Mouse (Mus musculus): ENCODE measurements around the gene Syt9.

DNA sequence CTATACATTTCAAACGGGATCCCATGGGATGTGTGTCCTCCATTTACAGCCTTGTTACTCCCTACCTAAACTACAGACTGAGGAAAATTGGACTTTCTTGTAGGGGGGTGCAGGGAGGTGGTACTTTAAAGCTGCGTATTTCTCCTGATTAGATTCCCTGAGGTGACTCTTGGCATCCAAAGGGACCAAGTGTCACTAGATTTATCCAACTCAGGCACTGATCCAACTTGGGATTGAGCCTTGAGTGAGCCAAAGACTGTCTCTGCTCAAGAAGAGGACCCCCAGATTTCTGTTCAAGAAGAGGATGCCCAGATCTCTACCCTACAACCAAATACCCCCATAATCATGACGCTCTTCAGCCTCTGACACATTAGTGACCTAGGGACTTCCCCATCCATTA lies 66.9 kb downstream of the Syt9 start:
- TF ChIP-seq POLR2A (IDR thresholded peaks at IDR 0.05; ENCODE audit: insufficient read length, low read depth) (no peak), MYOD1 (IDR thresholded peaks at IDR 0.05; ENCODE audit: control insufficient read depth in 1 of 3, insufficient read length in 2 of 3, low read depth in 2 of 3) (no peak), USF1 (IDR thresholded peaks at IDR 0.05; ENCODE audit: low read depth) (no peak), TCF12 (IDR thresholded peaks at IDR 0.05; ENCODE audit: insufficient read depth, poor library complexity, severe bottlenecking) (no peak), REST (IDR thresholded peaks at IDR 0.05; ENCODE audit: insufficient read depth, insufficient read length) (no peak), CEBPB (IDR thresholded peaks at IDR 0.05; ENCODE audit: insufficient read depth, poor library complexity, severe bottlenecking) (no peak), E2F4 (IDR thresholded peaks at IDR 0.05; ENCODE audit: insufficient read depth) (no peak), MAX (IDR thresholded peaks at IDR 0.05; ENCODE audit: low read depth) (no peak), POLR2AphosphoS2 (IDR thresholded peaks at IDR 0.05; ENCODE audit: insufficient read length, low read depth) (no peak), SRF (IDR thresholded peaks at IDR 0.05; ENCODE audit: control insufficient read depth, insufficient read length, low read depth) (no peak), MYOG (IDR thresholded peaks at IDR 0.05; ENCODE audit: control insufficient read depth in 1 of 3, insufficient read depth in 1 of 3, insufficient read length in 2 of 3, low read depth in 2 of 3) (no peak), TCF3 (IDR thresholded peaks at IDR 0.05; ENCODE audit: insufficient read length, low read depth) (no peak)

Data from myocyte (in vitro differentiated cells).